Mouse (Mus musculus) embryonic facial prominence, embryonic 14.5 days (tissue): Measurements from ENCODE around the gene Gm17026. TPM values are rescaled to one million over a fixed set of nuclear protein-coding genes. Genes with fewer than 3 reads are reported as not detected.
"Not testable (repeated sequence)": the region's sequence is repeated elsewhere in the genome, so short reads cannot be mapped to it uniquely, and the experiment has no call there.

Experiments
- ATAC-seq: fragments of 200-750 bp; cut with Nextera tagmentation; 2 replicates; pipeline ENCODE4 v1.8.0; 2017; ENCODE audit warnings: low read depth, moderate number of reproducible peaks, moderate TSS enrichment
- DNase-seq: peaks from one replicate; pipeline ENCODE4 v3.0.0-alpha.2; 2015; ENCODE audit warnings: low spot score
- H3K27ac ChIP-seq: fragments of 300-500 bp; sonication (generic); replicated peaks from 2 replicates; pipeline ENCODE4 v1.5.1; 2014; ENCODE audit warnings: low read depth, mild to moderate bottlenecking, low read length, moderate library complexity
- H3K27me3 ChIP-seq: fragments of 300-500 bp; sonication (generic); replicated peaks from 2 replicates; pipeline ENCODE4 v1.6.1; 2014; ENCODE audit warnings: low read length; ENCODE audit not compliant: control insufficient read depth, insufficient read depth
- H3K36me3 ChIP-seq: fragments of 300-500 bp; sonication (generic); 2 replicates; pipeline ENCODE4 v1.6.1; 2014; ENCODE audit warnings: low read length, mixed read lengths; ENCODE audit not compliant: control insufficient read depth, insufficient read depth
- H3K4me1 ChIP-seq: fragments of 300-500 bp; sonication (generic); 2 replicates; pipeline ENCODE4 v1.6.1; 2014; ENCODE audit warnings: antibody characterized with exemption, low read length; ENCODE audit not compliant: control insufficient read depth, insufficient read depth
- H3K4me2 ChIP-seq: fragments of 300-500 bp; sonication (generic); 2 replicates; pipeline ENCODE4 v1.6.1; 2014; ENCODE audit warnings: low read depth, mild to moderate bottlenecking, low read length, moderate library complexity, mixed read lengths
- H3K4me3 ChIP-seq: fragments of 300-500 bp; sonication (generic); 2 replicates; pipeline ENCODE4 v1.5.1; 2014; ENCODE audit warnings: low read depth, mild to moderate bottlenecking, low read length
- H3K9ac ChIP-seq: fragments of 300-500 bp; sonication (generic); 2 replicates; pipeline ENCODE4 v1.6.1; 2014; ENCODE audit warnings: low read depth, mild to moderate bottlenecking, low read length, moderate library complexity, mixed read lengths
- H3K9me3 ChIP-seq: fragments of 300-500 bp; sonication (generic); 2 replicates; pipeline ENCODE4 v1.6.1; 2016; ENCODE audit warnings: low read length; ENCODE audit not compliant: control insufficient read depth
- WGBS: fragments of 180-500 bp; shearing (Covaris S2); extraction: QIAGEN DNeasy Blood & Tissue Kit; methylation state at CpG from one replicate; pipeline ENCODE4 v1.1.7; 2014; 5-methylcytosine and 5-hydroxymethylcytosine counted together
- microRNA-seq: library from miRNA; unstranded; fragments of <30 nt; microRNA quantifications from one replicate; pipeline ENCODE4, GENCODE M21; 2016; ENCODE audit warnings: borderline number of aligned reads
- polyA plus RNA-seq: library from polyadenylated mRNA; unstranded; fragments of >200 nt; fragmentation: Nextera tagmentation; extraction: Ambion mirVana; gene quantifications from 2 replicates; pipeline ENCODE4 v1.2.1, GENCODE M21; 2014

Gene Gm17026
- polyA plus RNA-seq, result not detected in 2 replicates

DNA sequence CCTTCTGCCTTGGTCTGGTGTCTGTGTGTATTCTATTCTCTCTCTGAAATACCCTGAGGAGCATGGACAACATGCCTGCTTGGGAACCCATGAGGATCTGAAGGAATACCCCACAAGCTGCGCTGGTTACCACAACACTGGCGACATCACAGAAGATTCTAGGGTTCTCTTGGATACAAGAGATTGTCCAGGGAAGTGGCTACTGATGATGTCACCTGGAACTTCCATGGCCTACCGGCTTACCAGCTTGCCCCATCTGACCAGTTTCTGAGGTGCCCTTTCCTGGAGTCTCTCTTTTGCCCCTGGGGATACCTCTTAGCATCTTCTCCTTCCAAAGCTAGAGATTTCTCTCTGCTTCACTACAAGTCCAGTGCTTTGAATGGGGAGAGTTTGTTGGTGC is at the start of gene Gm17026:
Gene Gm17026 (minus strand): TSS at position 101 of the 400 bp plus-strand sequence.
- H3K9ac ChIP-seq, ATAC-seq: not testable (repeated sequence)
- WGBS, result no CpG with 5 or more reads among the region's 3 CpGs

DNA sequence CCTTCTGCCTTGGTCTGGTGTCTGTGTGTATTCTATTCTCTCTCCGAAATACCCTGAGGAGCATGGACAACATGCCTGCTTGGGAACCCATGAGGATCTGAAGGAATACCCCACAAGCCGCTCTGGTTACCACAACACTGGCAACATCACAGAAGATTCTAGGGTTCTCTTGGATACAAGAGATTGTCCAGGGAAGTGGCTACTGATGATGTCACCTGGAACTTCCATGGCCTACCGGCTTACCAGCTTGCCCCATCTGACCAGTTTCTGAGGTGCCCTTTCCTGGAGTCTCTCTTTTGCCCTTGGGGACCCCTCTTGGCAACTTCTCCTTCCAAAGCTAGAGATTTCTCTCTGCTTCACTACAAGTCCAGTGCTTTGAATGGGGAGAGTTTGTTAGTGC is 37.4 kb upstream of the Gm17026 start, which contains the start of gene Gm9611:
Gene Gm9611 (minus strand): TSS at position 101 of the 400 bp plus-strand sequence.
- H3K27me3 ChIP-seq, ATAC-seq, H3K9ac ChIP-seq, DNase-seq, H3K4me1 ChIP-seq, H3K4me2 ChIP-seq, H3K36me3 ChIP-seq, H3K27ac ChIP-seq, H3K9me3 ChIP-seq, H3K4me3 ChIP-seq: not testable (repeated sequence)
- WGBS, result no CpG with 5 or more reads among the region's 3 CpGs

More for the DNA sequence above, at the start of gene Gm17026:
- H3K4me1 ChIP-seq, DNase-seq, H3K27me3 ChIP-seq, H3K36me3 ChIP-seq, H3K9me3 ChIP-seq, H3K27ac ChIP-seq, H3K4me3 ChIP-seq, H3K4me2 ChIP-seq: not testable (repeated sequence)

DNA sequence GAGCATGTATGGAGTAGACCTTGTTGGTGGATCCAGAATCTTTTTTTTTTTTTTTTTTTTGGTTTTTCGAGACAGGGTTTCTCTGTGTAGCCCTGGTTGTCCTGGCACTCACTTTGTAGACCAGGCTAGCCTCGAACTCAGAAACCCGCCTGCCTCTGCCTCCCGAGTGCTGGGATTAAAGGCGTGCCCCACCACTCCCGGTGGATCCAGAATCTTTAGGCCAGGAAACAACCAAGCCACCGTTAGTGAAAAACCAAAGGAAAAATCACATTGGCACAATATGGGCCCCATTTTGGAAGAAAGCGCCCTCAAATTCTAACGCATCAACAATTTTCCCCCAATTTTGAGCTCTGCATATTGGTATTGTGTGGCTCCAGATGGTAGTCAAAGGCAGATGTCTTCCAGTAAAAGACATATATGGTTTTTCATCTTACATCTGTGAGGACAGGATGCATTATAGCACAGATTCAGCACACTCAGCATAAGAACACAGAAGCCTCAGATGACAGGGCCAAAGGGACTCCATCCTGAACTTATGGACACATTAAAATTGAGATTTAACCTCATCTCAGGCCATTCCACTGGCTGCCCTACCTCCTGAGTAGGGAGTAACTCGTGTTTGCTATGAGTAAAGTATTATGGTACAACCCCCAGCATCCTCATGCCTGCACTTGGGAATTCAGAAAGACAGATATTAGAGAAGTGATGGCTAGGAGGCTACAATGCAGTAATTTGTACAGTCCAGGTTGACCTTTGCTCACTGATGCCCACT is 42.9 kb downstream of the Gm17026 start:
- not testable (repeated sequence) for H3K4me2 ChIP-seq, DNase-seq, H3K4me3 ChIP-seq, H3K36me3 ChIP-seq, H3K4me1 ChIP-seq, ATAC-seq, H3K9me3 ChIP-seq, H3K27me3 ChIP-seq, H3K27ac ChIP-seq, H3K9ac ChIP-seq
- 68% methylated on average over 8 of the region's 10 CpGs for WGBS

Small RNAs within 50 kb of the gene (microRNA-seq; reads per million reads assigned to microRNA genes)
- gene Gm25208 (not detected), gene Gm25892 (not detected)

Other genes with a start within 250 kb of the Gm17026 start
- not detected in 2 replicates for gene Gm7951, start 142.7 kb downstream of the Gm17026 start, polyA plus RNA-seq
- not detected in 2 replicates for gene Gm17027, start 97.4 kb downstream of the Gm17026 start, polyA plus RNA-seq
- not detected in 2 replicates for gene Gm3573, start 69.3 kb downstream of the Gm17026 start, polyA plus RNA-seq
- not detected in 2 replicates for gene Gm9611, start 37.3 kb upstream of the Gm17026 start, polyA plus RNA-seq
- gene Gm7995, start 50.2 kb upstream of the Gm17026 start, polyA plus RNA-seq, result not detected in 2 replicates
- not detected in 2 replicates for gene Gm8005, start 179.6 kb upstream of the Gm17026 start, polyA plus RNA-seq
- not detected in 2 replicates for gene Gm8011, start 203.8 kb upstream of the Gm17026 start, polyA plus RNA-seq
- not detected in 2 replicates for gene Gm8020, start 242.3 kb upstream of the Gm17026 start, polyA plus RNA-seq